Mouse (Mus musculus): ENCODE data around the gene Siah1a.

Gene Siah1a

DNA sequence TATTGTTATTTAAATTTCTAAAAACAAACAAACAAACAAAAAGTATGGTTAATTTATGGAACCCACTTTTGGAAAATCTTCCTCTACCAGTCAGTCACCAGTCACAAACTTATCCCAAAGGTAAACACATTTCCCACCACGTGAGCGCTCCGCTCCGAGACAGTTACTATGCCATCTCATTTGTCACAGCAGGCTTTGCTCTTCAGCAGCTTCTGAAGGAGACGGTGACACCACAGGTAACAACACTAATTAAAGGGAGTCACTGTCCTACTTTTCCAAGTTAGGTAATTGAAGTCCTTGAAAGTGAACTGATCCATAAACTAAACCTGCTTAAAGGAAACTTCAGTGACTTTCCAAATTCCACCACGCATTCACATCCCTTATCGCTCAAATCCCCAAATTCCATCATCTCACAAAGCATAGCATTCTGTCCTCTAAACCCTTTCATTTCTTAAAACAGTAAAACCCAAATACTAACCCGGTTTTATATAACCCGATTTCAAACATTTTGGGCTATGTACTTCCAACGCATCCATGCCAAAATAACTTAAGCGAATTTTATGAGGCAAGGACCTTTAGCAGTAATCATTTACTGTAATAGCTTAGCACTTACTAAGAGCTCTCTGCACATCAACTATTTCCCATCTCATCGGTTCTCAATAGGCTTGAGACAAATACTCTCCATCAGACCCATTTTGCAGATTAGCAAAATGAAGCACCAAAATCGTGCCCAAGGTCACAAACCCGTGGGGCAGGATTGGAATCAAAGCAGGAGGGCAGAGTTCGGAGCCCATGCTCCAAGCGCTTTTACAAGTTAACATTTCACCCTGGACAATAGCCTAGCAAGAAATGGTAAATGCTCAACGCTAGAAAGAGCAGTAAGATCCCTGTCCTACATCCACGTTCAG is 1.2 kb downstream of the Siah1a start:
- no peak for DNase-seq (ENCODE audit: low spot score in 2 of 2)

- DNase-seq (ENCODE audit: low spot score in 2 of 2): no peak
Measured at GRCm38 (mm10) chr8:86742605-86743345, 3.0 kb downstream of the Siah1a start.

DNA sequence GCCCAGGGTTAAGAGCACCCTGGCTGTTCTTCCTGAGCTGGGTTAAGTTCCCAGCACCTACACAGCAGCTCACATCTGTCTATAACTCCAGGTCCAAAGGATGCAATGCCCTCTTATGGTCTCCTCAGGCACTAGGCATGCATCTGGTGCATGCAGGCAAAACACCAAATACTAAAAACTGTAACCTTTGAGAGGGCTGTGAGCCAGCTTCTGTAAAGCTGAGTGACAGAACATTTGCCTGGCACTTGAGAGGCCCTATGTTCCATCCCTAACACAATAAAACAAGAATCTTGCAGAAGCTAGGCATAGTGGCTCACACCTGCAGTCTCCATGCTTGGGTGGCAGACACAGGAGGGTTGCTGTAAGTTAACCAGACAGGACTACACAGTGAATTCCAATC is 4.1 kb downstream of the Siah1a start:
- DNase-seq (ENCODE audit: low spot score in 2 of 2): no peak

DNA sequence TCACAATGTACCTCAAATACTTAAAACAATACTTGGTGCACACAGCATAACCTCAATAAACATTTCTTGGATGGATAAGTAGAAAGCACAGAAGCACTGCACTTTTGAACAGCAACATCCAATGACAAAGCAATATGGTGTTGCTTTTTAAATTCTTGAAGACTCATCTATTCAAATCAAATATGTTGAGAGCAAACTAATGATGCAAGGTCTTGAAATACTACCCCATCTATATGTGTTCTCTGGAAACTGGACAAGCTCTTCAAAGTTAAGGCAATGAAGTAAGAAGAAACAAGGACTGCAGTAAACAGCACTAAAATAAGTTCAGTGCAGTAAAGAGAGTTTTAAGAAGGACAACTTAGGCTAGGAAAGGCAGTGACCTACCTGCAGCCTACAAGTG is 4.8 kb downstream of the Siah1a start:
- DNase-seq (ENCODE audit: low spot score in 2 of 2): no peak

GRCm38 (mm10) chr8:86735446-86736111 is 10.2 kb downstream of the Siah1a start:
- no peak for DNase-seq (ENCODE audit: low spot score in 2 of 2)

- no peak for DNase-seq (ENCODE audit: low spot score in 2 of 2)
Measured at GRCm38 (mm10) chr8:86734954-86735353, 10.8 kb downstream of the Siah1a start.

DNA sequence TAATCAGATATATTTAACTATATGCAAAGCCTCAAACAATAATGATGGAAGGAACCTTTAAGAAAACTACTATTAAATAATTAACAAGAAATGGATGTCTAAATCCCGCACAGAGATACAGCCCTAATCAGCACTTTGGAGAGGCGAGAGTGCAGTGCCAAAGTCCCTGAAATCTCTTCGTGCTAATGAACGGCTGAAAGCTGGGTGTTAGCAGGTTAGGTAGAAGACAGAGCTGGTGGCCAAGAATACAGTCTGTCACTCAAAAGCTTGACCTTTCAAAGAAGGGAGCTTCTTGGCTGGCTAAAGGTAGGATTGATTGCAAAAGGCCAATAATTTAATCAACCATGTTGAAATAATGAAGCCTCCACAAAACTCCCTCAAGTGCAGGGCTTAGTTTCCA is 11.6 kb downstream of the Siah1a start:
- no peak for DNase-seq (ENCODE audit: low spot score in 2 of 2)

- DNase-seq (ENCODE audit: low spot score in 2 of 2): no peak
Measured at GRCm38 (mm10) chr8:86730860-86731259, 14.9 kb downstream of the Siah1a start.

DNA sequence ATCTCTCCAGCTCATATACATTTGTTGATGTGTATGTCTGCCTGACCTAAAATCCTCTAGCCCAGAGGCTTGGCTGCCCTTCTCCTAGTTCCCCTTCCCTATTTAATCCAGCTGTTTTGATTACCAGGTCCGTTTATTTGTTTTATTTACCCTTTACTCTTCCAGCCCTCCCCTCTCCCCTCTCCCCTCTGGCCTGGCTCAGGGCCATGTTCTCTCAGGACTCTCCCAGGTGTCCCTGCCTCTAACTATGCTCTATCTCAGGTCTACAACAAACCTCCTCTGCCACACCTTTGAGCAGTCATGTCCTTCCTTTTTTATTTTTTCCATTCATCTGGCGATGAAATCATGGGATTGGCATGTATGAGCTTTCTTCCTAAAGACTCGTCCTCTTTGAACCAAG is 15.4 kb downstream of the Siah1a start:
- no peak for DNase-seq (ENCODE audit: low spot score in 2 of 2)

GRCm38 (mm10) chr8:86728224-86728950 is 17.3 kb downstream of the Siah1a start:
- DNase-seq (ENCODE audit: low spot score in 2 of 2): no peak

- DNase-seq (ENCODE audit: low spot score in 2 of 2): no peak
Measured at GRCm38 (mm10) chr8:86726959-86727358, 18.8 kb downstream of the Siah1a start.

GRCm38 (mm10) chr8:86721490-86721889 is 24.2 kb downstream of the Siah1a start:
- DNase-seq (ENCODE audit: low spot score in 2 of 2): no peak

- no peak for DNase-seq (ENCODE audit: low spot score in 2 of 2)
Measured at GRCm38 (mm10) chr8:86720756-86721459, 24.8 kb downstream of the Siah1a start.

DNA sequence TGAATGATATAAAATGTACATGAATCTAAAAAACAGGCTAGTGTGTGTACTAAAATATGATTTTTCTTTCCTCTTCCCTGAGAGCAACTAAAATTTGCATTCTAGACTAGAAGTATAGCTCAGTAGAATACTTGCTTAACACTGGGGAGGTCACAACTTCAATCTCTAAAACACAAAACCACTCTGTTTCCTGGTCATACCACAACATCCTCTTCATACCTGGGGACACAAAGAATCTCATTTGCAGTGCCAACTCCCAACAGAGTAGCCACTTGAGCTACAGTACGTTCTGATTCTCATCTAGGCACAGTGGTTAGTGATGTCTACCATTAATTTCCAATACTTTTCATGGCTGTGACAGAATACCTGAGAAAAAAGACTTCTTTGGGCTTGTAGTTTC is 26.4 kb downstream of the Siah1a start:
- no peak for DNase-seq (ENCODE audit: low spot score in 2 of 2)

GRCm38 (mm10) chr8:86718332-86718994 is 27.3 kb downstream of the Siah1a start:
- DNase-seq (ENCODE audit: low spot score in 2 of 2): no peak

DNA sequence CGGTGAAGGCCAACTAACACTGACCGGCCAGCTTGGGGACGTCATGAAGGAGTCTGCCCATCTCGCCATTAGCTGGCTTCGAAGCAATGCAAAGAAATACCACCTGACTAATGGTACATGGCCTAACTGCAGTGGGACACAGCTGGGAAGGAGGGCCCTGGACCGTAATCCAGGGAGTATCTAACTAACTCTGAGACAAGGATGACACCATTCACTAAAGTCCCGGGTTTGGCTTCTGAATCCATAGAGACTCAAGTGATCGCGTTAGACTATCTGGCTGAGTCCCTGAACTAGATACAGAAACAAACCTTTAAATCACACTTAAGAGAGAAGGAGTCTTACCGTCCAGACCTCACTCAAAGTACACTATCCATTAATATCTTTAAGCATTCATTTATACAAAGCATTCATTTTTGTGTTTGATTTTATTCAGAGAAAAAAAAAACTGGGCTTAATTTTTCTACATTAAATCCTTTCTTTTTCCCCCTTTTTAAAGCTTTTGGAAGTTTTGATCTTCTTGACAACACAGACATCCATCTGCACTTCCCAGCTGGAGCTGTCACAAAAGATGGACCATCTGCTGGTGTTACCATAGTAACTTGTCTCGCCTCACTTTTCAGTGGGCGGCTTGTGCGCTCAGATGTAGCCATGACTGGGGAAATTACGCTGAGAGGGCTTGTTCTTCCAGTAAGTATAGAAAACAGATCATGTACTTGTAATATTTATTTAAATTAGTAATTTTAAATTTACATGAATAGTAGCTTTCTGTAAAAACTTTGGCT is 32.1 kb downstream of the Siah1a start:
- peak; percentile 78 to 83 for DNase-seq (ENCODE audit: low spot score in 2 of 2)

DNA sequence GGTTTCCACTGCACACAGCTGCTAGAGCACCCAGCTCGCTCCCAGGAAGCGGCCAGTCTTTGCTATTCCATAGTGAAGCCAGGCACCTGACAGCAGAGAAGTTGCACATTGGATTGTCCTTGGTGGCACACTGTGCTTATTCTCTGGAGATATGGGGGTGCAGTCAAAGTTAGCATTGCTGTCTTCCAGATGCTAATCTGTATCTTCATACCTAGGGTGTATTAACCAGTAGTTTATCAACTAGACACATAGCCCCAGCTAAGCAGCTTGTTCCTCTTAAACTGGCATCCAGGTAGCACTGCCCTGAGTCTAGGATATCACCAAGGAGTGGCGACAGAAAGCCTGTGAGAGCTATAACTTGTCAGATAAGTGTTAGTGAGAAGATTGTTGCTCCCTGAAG is 33.1 kb downstream of the Siah1a start:
- DNase-seq (ENCODE audit: low spot score in 2 of 2): no peak

GRCm38 (mm10) chr8:86707873-86708272 is 37.9 kb downstream of the Siah1a start:
- DNase-seq (ENCODE audit: low spot score in 2 of 2): peak in 1 of 2 experiments; percentile 66

DNA sequence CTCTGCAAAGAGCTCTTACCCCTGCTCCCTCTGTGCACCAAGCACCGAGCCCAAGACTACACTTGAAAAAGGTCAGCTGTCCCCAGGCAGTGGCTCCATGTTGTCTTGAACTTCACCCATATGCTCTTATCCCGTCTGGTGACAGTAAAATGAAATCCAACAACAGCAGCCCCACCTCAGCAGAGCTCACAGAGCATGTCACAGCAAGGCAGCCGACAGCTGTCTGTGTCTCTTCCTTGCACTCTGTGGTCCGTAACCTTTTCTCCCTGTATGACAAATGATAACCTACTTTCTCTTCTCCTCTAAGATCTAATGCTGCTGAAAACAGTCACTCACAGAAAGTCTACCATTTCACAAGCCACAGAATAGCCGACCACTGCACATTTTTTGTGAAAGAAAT is 39.0 kb downstream of the Siah1a start:
- DNase-seq (ENCODE audit: low spot score in 2 of 2): no peak

- DNase-seq (ENCODE audit: low spot score in 2 of 2): no peak
Measured at GRCm38 (mm10) chr8:86705317-86705716, 40.4 kb downstream of the Siah1a start.

Measured in right cerebral cortex, adult 2 months (tissue).